Mouse (Mus musculus) lung, postnatal 0 days (tissue): ENCODE data around the gene 6430550D23Rik.

Source experiments
- CTCF ChIP-seq: IDR thresholded peaks from 2 replicates; pipeline ENCODE4 v1.5.1; 2016; ENCODE audit warnings: antibody characterized with exemption, mild to moderate bottlenecking
- EP300 ChIP-seq: IDR thresholded peaks from 2 replicates; pipeline ENCODE4 v1.6.1; 2016; ENCODE audit warnings: antibody characterized with exemption, mild to moderate bottlenecking, control low read depth

DNA sequence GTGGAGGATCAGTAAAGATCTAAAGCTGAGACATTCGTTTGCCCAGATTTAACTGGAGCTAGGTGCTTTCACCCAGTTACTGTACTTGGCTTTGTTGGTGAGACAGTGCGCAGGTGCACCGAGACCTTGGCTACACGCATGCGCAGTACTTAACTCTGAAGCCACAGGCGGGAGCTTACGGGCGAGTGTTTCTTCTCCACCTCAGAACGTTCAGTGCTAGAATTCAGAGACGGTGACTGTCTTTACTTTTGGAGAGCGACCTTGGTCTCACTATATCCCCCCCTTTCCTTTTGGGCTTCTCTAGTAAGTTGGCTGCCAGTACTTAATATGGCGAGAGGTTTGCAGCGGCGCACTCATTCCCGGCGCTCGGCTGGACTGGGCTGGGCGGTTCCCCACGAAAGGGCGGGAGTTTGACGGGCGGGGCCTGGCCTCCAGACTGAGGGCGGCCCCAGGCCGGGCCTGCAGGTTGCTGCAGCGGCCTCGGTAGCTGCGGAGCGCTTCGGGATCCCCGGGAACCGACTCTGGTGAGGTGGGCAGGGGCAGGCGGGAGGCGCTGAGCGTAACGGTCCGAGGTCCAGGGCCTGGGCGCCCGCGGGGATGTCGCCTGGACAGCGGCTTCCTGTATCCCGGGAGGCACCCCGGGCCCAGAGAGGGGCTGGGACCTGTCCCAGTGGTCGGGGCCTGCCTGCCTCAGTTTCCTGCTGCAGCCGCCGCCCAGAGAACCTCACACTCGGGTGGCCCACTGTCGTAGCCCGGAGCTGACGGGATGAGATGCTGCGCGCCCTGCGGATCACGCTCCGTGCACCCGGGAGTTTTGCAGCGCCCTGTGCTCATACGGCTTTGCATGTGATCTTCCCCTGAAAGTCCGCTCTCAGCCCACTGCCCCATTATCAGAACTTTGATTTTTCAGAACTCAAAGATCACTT is 51.4 kb downstream of the 6430550D23Rik start, which contains the start of gene Cep250:
- TF ChIP-seq CTCF (no peak), EP300 (no peak)
